Mouse (Mus musculus): Measurements from ENCODE around the gene Bcl2a1b. TPM values are rescaled to one million over a fixed set of nuclear protein-coding genes. Genes with fewer than 3 reads are reported as not detected.

The Bcl2a1b gene
- 63.8 to 73.6 TPM (median 67.5 TPM) in 4 replicates for total RNA-seq (2023)

GRCm38 (mm10) chr9:89198969-89199416 lies at the start of gene Bcl2a1b, which contains the start of gene Gm29094:
Bcl2a1b (plus strand) TSS chr9:89199209.
Gm29094 (plus strand) TSS chr9:89199379.

GRCm38 (mm10) chr9:89210353-89211064 lies 11.5 kb downstream of the Bcl2a1b start, which contains the start of gene Mthfs:
Mthfs (plus strand) TSS chr9:89210676.

Other genes with a start within 250 kb of the Bcl2a1b start
- gene Bcl2a1a, start 242.3 kb upstream of the Bcl2a1b start, total RNA-seq (2023) = 24.6 to 42.8 TPM (median 27.4 TPM) in 4 replicates
- not detected in 4 replicates for gene Trim43b, start 106.4 kb upstream of the Bcl2a1b start, total RNA-seq (2023)
- gene Gm29094, start 170 bp downstream of the Bcl2a1b start, total RNA-seq (2023) = 2.2 to 5.5 TPM (median 2.3 TPM) in 3 of 4 replicates, not detected in the other
- gene Mthfs, start 11.5 kb downstream of the Bcl2a1b start, total RNA-seq (2023) = 40.8 to 67.4 TPM (median 57.3 TPM) in 4 replicates